Mouse (Mus musculus) brain, embryonic 14.5 days (tissue): ENCODE data around the gene Akap13.

Experiments
- CTCF ChIP-seq: fragments of 200-500 bp; IDR thresholded peaks from 2 replicates; pipeline ENCODE4 v1.5.1; 2012; ENCODE audit warnings: inconsistent platforms, mild to moderate bottlenecking, moderate library complexity, borderline replicate concordance; ENCODE audit not compliant: insufficient read depth, insufficient read length; ENCODE audit errors: extremely low read depth
- POLR2A ChIP-seq: fragments of 200-500 bp; IDR thresholded peaks from 2 replicates; pipeline ENCODE4 v1.6.1; 2012; ENCODE audit warnings: mild to moderate bottlenecking, inconsistent platforms, borderline replicate concordance; ENCODE audit not compliant: poor library complexity, insufficient read depth, insufficient read length, severe bottlenecking; ENCODE audit errors: extremely low read depth

GRCm38 (mm10) chr7:75733166-75733565 lies 277.8 kb downstream of the Akap13 start:
- TF ChIP-seq POLR2A (no peak), CTCF (no peak)
